Mouse (Mus musculus): ENCODE results near the gene Dnmbp. TPM values are rescaled to one million over a fixed set of nuclear protein-coding genes. Genes with fewer than 3 reads are reported as not detected.

The Dnmbp gene
- total and polyA plus RNA-seq, 3 experiments: 5.4 to 9.4 TPM; not detected in 1

GRCm38 (mm10) chr19:43857347-43857746 is 82.6 kb downstream of the Dnmbp start:
- peak; percentile 53 for DNase-seq (ENCODE audit: low read depth, low spot score)
- H3K9ac ChIP-seq (ENCODE audit: control insufficient read depth, low read depth, low read length, poor library complexity, severe bottlenecking): no peak overlapping the region
- peaks cover 0 to 2% of the 10 kb centered on the region in 2 experiments; a peak in 2 of 4 replicates for H3K36me3 ChIP-seq (ENCODE audit: control insufficient read depth in 1 of 2, insufficient read depth in 2 of 2, low read length in 2 of 2)

GRCm38 (mm10) chr19:43852837-43853545 is 87.0 kb downstream of the Dnmbp start:
- Histone ChIP-seq H3K4me3 (ENCODE audit: control insufficient read depth in 1 of 2, insufficient read depth in 1 of 2, low read depth in 2 of 2, low read length in 2 of 2) (no peak overlapping the region), H3K79me2 (ENCODE audit: control insufficient read depth, insufficient read depth, low read length, poor library complexity) (no peaks in the 10 kb centered on the region), H3K9me3 (replicated peaks; ENCODE audit: insufficient read depth, low read length) (no peaks in the 10 kb centered on the region), H3K36me3 (ENCODE audit: control insufficient read depth in 1 of 2, insufficient read depth in 2 of 2, low read length in 2 of 2) (peaks cover 0 to 8% of the 10 kb centered on the region in 2 experiments; a peak in 2 of 4 replicates), H3K9ac (ENCODE audit: control insufficient read depth, low read depth, low read length, poor library complexity, severe bottlenecking) (no peak overlapping the region), H3K4me1 (ENCODE audit: control insufficient read depth in 1 of 2, insufficient read depth in 2 of 2, low read length in 2 of 2) (peaks cover 0 to 4% of the 10 kb centered on the region in 2 experiments; a peak in 1 of 4 replicates), H3K27ac (ENCODE audit: control insufficient read depth, low read depth, low read length) (no peak overlapping the region), H3K27me3 (ENCODE audit: control insufficient read depth in 1 of 2, insufficient read depth in 2 of 2, low read length in 2 of 2) (no peaks in the 10 kb centered on the region)
- DNase-seq (ENCODE audit: low read depth, low spot score): peak; percentile 30
- TF ChIP-seq ZC3H11A (IDR thresholded peaks at IDR 0.05; ENCODE audit: low read depth, low read length) (0 out of 2 replicates have a peak, but pooled peaks have one; percentile 18), ZMIZ1 (IDR thresholded peaks at IDR 0.05; ENCODE audit: low read depth, low read length) (no peak), CHD2 (IDR thresholded peaks at IDR 0.05; ENCODE audit: low read length) (no peak), MAX (IDR thresholded peaks at IDR 0.05; ENCODE audit: low read length) (no peak), GABPA (IDR thresholded peaks at IDR 0.05; ENCODE audit: low read depth, low read length) (no peak), MAFK (IDR thresholded peaks at IDR 0.05; ENCODE audit: borderline replicate concordance, low read depth, low read length) (no peak), SMC3 (IDR thresholded peaks at IDR 0.05; ENCODE audit: low read depth, low read length) (peak; percentile 26; the same call in 1 of the 2 replicates), CTCF (IDR thresholded peaks at IDR 0.05 in 2 of 3, conservative IDR thresholded peaks at IDR 0.05 in 1 of 3; ENCODE audit: control insufficient read depth in 1 of 3, insufficient read depth in 1 of 3, low read depth in 2 of 3, low read length in 3 of 3, poor library complexity in 1 of 3, severe bottlenecking in 1 of 3) (peak; percentile 35 to 43 (median 43)), MEF2A (IDR thresholded peaks at IDR 0.05; ENCODE audit: extremely low read depth, insufficient replicate concordance, low read depth, low read length, poor library complexity, severe bottlenecking) (no peak), RAD21 (IDR thresholded peaks at IDR 0.05; ENCODE audit: low read depth, low read length) (peak; percentile 37), EP300 (IDR thresholded peaks at IDR 0.05; ENCODE audit: low read depth in 1 of 2, low read length in 2 of 2) (no peak), E2F4 (IDR thresholded peaks at IDR 0.05; ENCODE audit: borderline replicate concordance, low read depth, low read length) (no peak)

More at GRCm38 (mm10) chr19:43857347-43857746, 82.6 kb downstream of the Dnmbp start:
- Histone ChIP-seq H3K27me3 (ENCODE audit: control insufficient read depth in 1 of 2, insufficient read depth in 2 of 2, low read length in 2 of 2) (no peaks in the 10 kb centered on the region), H3K27ac (ENCODE audit: control insufficient read depth, low read depth, low read length) (no peak overlapping the region), H3K4me3 (ENCODE audit: control insufficient read depth in 1 of 2, insufficient read depth in 1 of 2, low read depth in 2 of 2, low read length in 2 of 2) (no peak overlapping the region), H3K9me3 (replicated peaks; ENCODE audit: insufficient read depth, low read length) (no peaks in the 10 kb centered on the region), H3K79me2 (ENCODE audit: control insufficient read depth, insufficient read depth, low read length, poor library complexity) (no peaks in the 10 kb centered on the region), H3K4me1 (ENCODE audit: control insufficient read depth in 1 of 2, insufficient read depth in 2 of 2, low read length in 2 of 2) (peaks cover 0 to 1% of the 10 kb centered on the region in 2 experiments; a peak in 1 of 4 replicates)
- peak in 1 of 3 experiments; percentile 4; a peak in 1 of 6 replicates for TF ChIP-seq CTCF (IDR thresholded peaks at IDR 0.05 in 2 of 3, conservative IDR thresholded peaks at IDR 0.05 in 1 of 3; ENCODE audit: control insufficient read depth in 1 of 3, insufficient read depth in 1 of 3, low read depth in 2 of 3, low read length in 3 of 3, poor library complexity in 1 of 3, severe bottlenecking in 1 of 3)
- TF ChIP-seq EP300 (IDR thresholded peaks at IDR 0.05; ENCODE audit: low read depth in 1 of 2, low read length in 2 of 2): no peak

Data from MEL (cell line).